Mouse (Mus musculus): ENCODE measurements around the gene Ccdc89.

Gene Ccdc89

GRCm38 (mm10) chr7:90426020-90427001 lies at the start of gene Ccdc89:
Ccdc89 (plus strand) TSS chr7:90426577.
- DNase-seq (ENCODE audit: low spot score in 2 of 2): peak; percentile 33 to 53

DNA sequence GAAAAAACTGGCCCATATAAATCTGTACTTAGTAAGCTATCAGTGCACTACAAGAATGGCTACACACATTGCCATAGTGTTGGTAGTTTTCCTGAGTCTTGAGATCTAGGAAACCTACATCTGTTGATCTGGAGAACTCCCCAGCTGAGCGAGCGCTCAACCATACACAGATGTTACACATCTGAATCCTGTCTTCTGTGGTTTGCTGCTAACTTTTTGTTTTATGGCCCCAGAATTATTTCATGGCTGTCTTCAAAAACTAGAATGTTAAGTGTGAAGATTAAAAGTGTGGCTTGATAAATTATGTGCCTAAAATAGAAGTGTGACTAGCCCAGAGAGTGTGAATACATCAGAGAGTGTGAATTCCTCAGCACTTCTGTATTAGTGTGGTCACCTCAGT lies 42.0 kb upstream of the Ccdc89 start:
- no peak for DNase-seq (ENCODE audit: low spot score in 2 of 2)

DNA sequence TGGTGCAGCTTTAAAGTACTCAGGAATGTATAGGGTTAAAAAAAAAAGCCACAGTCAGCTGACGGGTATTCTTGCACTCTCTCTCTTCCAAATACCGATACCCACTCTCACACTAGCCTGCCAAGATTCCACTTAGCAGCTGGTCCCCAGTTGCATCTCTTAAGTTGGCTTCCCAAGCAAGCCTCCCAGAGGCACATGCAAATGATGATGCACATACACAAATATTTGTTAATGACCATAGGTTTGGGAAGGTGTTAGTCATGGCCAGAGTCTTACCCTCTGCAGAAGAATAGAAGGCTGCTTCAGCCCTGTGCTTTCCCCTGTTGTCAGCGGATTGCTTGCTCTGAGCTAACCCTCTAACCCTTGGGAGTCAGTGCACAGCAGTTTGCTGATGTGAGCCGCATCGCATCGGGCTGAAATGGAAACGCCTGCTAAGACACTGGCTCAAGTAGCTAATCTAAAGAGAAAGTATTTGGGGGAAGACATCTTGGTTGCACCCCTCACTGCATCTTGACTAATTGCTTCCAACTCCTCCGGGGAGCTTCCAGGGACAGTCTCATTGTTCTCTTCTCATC lies 39.4 kb upstream of the Ccdc89 start:
- peak; percentile 29 to 36 for DNase-seq (ENCODE audit: low spot score in 2 of 2)

DNA sequence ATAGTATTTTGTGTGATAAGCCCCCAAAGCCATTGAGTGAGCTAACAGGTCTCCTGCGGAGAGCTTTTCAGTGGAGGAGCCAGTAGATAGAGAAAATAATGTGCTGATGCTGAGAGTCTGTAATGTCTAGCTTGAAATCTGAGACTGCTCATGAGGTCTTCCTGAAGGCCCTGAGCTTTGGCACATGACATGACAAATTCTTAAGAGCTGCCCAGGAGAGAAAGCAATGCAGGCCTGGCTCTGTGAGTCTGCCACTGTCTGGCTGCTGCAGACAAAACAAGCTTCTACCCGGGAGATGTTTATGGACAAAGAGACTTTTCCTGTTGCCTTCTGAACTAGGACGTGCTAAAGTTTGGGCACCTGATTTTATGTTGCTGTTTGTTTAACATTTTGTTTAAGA lies 36.6 kb upstream of the Ccdc89 start:
- DNase-seq (ENCODE audit: low spot score in 2 of 2): no peak

DNA sequence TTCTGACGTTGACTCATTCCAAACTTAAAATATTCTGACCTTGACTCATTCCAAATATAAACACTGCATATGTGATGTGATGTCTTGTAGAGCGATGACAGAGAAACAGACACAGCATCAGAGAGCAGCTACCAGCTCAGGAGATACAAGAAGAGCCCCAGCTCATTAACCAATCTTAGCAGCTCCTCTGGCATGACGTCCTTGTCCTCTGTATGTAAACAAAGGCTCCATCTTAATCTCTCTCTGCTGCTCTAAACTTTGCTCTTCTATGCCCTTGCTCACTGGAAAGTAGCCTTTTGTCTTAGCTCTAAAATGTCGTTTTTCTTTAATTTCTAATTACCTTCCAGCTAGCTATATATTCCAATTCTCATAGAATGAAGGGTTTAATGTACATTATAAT lies 31.3 kb upstream of the Ccdc89 start:
- DNase-seq (ENCODE audit: low spot score in 2 of 2): no peak

GRCm38 (mm10) chr7:90395928-90396327 lies 30.4 kb upstream of the Ccdc89 start:
- no peak for DNase-seq (ENCODE audit: low spot score in 2 of 2)

- peak; percentile 20 to 61 for DNase-seq (ENCODE audit: low spot score in 2 of 2)
Observed at GRCm38 (mm10) chr7:90409934-90410333, 16.4 kb upstream of the Ccdc89 start.

- DNase-seq (ENCODE audit: low spot score in 2 of 2): no peak
Observed at GRCm38 (mm10) chr7:90427006-90427405, 629 bp downstream of the Ccdc89 start.

DNA sequence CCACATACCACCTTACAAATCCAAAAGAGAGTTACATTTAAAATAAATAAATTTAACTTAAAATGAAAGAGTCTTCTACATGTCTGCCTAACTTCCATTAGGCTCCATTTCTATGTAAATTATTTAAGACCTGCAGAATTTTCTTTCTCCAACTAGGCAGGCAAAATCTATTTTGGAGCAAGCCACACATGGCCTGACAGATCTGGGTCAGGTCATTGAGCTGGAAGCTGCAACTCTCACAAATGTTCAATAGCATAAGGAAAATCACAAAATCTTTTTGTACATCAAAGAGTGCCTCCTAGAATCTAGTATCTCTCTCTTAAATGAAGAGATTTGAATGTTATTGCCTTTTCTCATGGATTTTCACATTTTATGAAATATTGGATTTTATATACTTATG lies 5.8 kb downstream of the Ccdc89 start:
- DNase-seq (ENCODE audit: low spot score in 2 of 2): no peak

DNA sequence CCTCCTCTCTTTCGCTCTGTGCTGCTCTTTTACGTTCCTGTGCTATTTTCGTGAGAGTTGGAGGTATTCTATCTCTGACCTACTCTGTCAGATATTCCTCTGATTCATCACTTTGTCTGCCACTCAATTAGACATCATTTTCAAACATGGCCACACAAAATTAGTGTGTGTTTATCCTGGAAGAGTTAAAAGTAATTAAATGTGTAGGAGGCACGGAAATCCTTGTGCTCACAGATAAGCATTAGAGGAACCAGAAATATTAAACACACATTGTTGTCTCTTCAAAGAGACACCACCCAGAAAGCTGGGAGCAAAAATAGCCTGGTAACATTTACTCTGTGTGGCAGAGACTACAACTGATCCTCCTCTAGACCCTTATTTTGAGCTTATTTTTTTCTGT lies 13.7 kb downstream of the Ccdc89 start:
- no peak for DNase-seq (ENCODE audit: low spot score in 2 of 2)

DNA sequence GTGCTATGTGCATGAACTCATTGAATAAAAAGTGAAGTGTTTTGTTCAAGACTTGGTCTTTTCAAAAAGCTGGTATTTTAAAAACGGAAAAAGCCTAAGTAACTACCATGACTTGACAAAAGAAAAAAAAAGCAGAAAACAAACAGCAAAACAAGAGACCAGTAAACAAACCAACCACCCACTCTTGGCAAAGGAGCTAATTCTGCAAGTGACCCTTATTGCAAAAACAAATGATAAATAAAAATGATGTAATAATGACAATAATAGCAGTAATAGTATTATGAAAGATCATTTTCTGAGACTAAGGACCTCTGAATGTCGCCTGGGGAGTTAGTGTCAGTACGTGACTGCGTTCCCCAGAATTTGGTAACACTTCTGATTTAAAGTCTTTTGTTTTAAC lies 15.7 kb downstream of the Ccdc89 start:
- no peak for DNase-seq (ENCODE audit: low spot score in 2 of 2)

DNA sequence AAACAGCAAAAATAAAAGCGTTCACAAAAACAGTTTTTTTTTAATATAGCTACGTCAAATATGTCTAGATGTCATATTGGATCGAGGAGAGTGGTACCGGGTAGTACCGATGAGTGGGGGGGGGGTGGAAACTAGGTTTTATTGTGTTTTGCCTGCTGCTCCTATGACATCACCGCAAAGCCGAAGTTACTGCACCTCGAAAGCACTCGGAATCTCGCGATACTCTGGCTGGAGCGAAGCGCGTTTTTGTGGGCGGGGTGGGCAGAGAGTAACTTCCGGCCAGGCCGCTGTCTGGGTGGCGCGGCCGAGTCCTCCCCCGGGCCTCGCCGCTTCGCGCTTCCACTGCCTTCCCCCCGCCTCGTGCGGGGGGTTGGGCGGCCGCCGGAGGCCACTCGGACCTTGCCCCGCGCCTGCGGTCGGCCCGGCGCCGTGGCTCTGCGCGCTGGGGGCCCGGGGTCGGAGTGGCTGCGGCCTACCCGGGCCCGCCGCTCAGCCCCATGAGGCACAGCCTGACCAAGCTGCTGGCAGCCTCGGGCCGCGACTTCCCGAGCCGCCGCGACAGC lies 16.2 kb downstream of the Ccdc89 start, which contains the start of gene Crebzf:
Crebzf (plus strand) TSS at position 212 of the 563 bp plus-strand sequence.
- peak; percentile 77 to 90 for DNase-seq (ENCODE audit: low spot score in 2 of 2)

- DNase-seq (ENCODE audit: low spot score in 2 of 2): peak; percentile 45 to 54
Observed at GRCm38 (mm10) chr7:90443101-90444091, 17.0 kb downstream of the Ccdc89 start.

- no peak for DNase-seq (ENCODE audit: low spot score in 2 of 2)
Observed at GRCm38 (mm10) chr7:90444206-90444605, 17.8 kb downstream of the Ccdc89 start.

- DNase-seq (ENCODE audit: low spot score in 2 of 2): no peak
Observed at GRCm38 (mm10) chr7:90456149-90456844, 29.9 kb downstream of the Ccdc89 start.

- DNase-seq (ENCODE audit: low spot score in 2 of 2): peak; percentile 57 to 75
Observed at GRCm38 (mm10) chr7:90456845-90457468, 30.6 kb downstream of the Ccdc89 start, which contains the start of gene Tmem126a. Tmem126a (minus strand) TSS chr7:90457229.

DNA sequence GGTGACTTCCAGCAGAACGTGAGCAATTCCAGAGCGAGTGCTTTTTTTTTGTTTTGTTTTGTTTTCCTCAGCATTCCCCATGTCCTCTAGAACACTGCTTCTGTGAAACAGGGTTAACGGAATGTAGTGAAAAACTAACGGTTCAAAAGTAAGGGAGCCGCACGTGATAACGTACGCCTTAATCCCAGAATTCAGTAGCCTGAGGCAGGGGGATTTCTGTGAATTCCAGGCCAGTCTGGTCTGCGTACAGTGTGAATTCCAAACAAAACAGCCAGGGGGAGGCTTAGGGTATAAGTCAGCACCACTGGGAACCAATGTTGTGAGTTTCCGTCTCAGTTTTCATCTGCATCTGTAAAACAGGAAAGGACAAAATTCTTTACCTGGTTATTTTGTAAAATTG lies 31.1 kb downstream of the Ccdc89 start:
- no peak for DNase-seq (ENCODE audit: low spot score in 2 of 2)

DNA sequence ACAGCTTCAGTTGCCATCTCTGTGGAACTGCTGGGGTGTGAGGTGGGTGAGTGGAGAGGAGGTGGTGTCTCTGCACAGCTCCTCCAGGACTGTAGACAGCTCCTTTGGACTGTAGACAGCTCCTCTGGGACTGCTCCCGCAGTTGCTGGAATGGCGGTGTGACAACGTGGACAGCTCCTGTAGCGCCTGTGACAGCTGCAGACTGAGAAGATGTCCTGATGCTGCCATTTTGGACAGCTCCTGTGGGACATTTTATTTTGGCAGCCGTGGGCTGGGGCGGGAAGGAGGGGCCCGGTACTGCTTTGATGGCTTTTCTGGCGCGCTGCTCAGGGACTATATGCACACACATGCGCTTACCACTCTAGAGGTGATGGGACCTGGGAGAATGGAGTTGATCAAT lies 34.0 kb downstream of the Ccdc89 start:
- DNase-seq (ENCODE audit: low spot score in 2 of 2): no peak

GRCm38 (mm10) chr7:90460930-90461329 lies 34.6 kb downstream of the Ccdc89 start:
- no peak for DNase-seq (ENCODE audit: low spot score in 2 of 2)

- no peak for DNase-seq (ENCODE audit: low spot score in 2 of 2)
Observed at GRCm38 (mm10) chr7:90461441-90461840, 35.1 kb downstream of the Ccdc89 start.
